Mouse (Mus musculus) left cerebral cortex, postnatal 14 days (tissue): Measurements from ENCODE around the gene Rpp38. TPM values are rescaled to one million over a fixed set of nuclear protein-coding genes. Genes with fewer than 3 reads are reported as not detected.

ENCODE experiments used
- DNase-seq, 2 experiments: peaks; one replicate each; pipeline ENCODE4 v3.0.0; 2021 to 2022; ENCODE audit warnings: low spot score in 2 of 2, mixed read lengths in 1 of 2
- intact Hi-C: fragments of 180-260 bp; cut with DNase I; formaldehyde crosslinking; loops from one replicate; pipeline ENCODE4 v1.15.1; 2025
- total RNA-seq, 2 experiments: library from RNA; stranded (reverse); gene quantifications; 2 replicates each; pipeline ENCODE4 v1.2.3; 2021

Gene Rpp38
- total RNA-seq, 2 experiments from 2014 or later, result 7.9 to 8.4 TPM

GRCm38 (mm10) chr2:3295826-3296225, 36.6 kb downstream of the Rpp38 start:
- no peak for DNase-seq
- intact Hi-C loops, result no loop called here

- intact Hi-C loops, result no loop called here
- no peak for DNase-seq
These were observed 40.3 kb downstream of the Rpp38 start for GRCm38 (mm10) chr2:3292170-3292569.

GRCm38 (mm10) chr2:3289581-3289980, 42.9 kb downstream of the Rpp38 start:
- no peak for DNase-seq
- intact Hi-C loops, result no loop called here

GRCm38 (mm10) chr2:3286243-3286642, 46.2 kb downstream of the Rpp38 start:
- no peak for DNase-seq
- intact Hi-C loops, result no loop called here

- intact Hi-C loops, result loop anchor here (2.0 kb wide), 1 partner anchor 47 kb away; the partner anchor contains the start of gene Rpp38
- DNase-seq, result no peak
These were observed 46.7 kb downstream of the Rpp38 start for GRCm38 (mm10) chr2:3285709-3286108.

- intact Hi-C loops, result loop anchor here (2.0 kb wide), 1 partner anchor 48 kb away; the partner anchor contains the start of gene Rpp38
- DNase-seq, result peak in 1 of 2 experiments; percentile 15
These were observed 47.3 kb downstream of the Rpp38 start for GRCm38 (mm10) chr2:3285181-3285530.

GRCm38 (mm10) chr2:3284473-3285180, 47.8 kb downstream of the Rpp38 start:
- intact Hi-C loops, result loop anchor here (2.0 to 5.0 kb wide), 2 partner anchors 48 to 167 kb away; partner anchors contain the start of gene Rpp38
- DNase-seq, result peak; percentile 54 to 60

GRCm38 (mm10) chr2:3283602-3284472, 48.6 kb downstream of the Rpp38 start, which contains the start of gene Nmt2:
Gene Nmt2, plus strand, starts transcription at chr2:3284212.
- intact Hi-C loops, result loop anchor here (2.0 to 5.0 kb wide), 2 partner anchors 49 to 167 kb away; partner anchors contain the start of gene Rpp38

GRCm38 (mm10) chr2:3282866-3283601, 49.4 kb downstream of the Rpp38 start:
- intact Hi-C loops, result loop anchor here (5.0 kb wide), 1 partner anchor 166 kb away; no protein-coding TSS in a partner anchor
- no peak for DNase-seq

More at GRCm38 (mm10) chr2:3283602-3284472, 48.6 kb downstream of the Rpp38 start, which contains the start of gene Nmt2:
- peak; percentile 98 to 99 for DNase-seq

GRCm38 (mm10) chr2:3281311-3281710, 51.1 kb downstream of the Rpp38 start:
- DNase-seq, result no peak
- intact Hi-C loops, result loop anchor here (5.0 kb wide), 1 partner anchor 164 kb away; no protein-coding TSS in a partner anchor

Other genes with a start within 250 kb of the Rpp38 start
- 10 to 100 TPM; 58.4 to 58.7 TPM for gene Fam171a1, start 218.4 kb downstream of the Rpp38 start, total RNA-seq
- gene Nmt2, start 48.4 kb downstream of the Rpp38 start, total RNA-seq, result 10 to 100 TPM; 78.6 to 80.2 TPM
- gene Acbd7, start 3.5 kb upstream of the Rpp38 start, total RNA-seq, result 1 to 10 TPM in 1 of 2 experiments, not detected in 1; 1.2 TPM
- gene Olah, start 64.6 kb upstream of the Rpp38 start, total RNA-seq, result not detected
- gene Meig1, start 90.0 kb upstream of the Rpp38 start, total RNA-seq, result 1 to 10 TPM; 2.0 to 3.6 TPM
- 10 to 100 TPM; 10.1 to 10.8 TPM for gene Dclre1c, start 91.5 kb upstream of the Rpp38 start, total RNA-seq
- 1 to 10 TPM; 3.1 to 3.2 TPM for gene Suv39h2, start 142.4 kb upstream of the Rpp38 start, total RNA-seq
- gene Gm45902, start 180.1 kb upstream of the Rpp38 start, total RNA-seq, result 1 to 10 TPM; 5.6 to 5.7 TPM
- gene Hspa14, start 180.2 kb upstream of the Rpp38 start, total RNA-seq, result 10 to 100 TPM; 42.6 to 43.3 TPM
- 1 to 10 TPM in 1 of 2 experiments, under 1 TPM in 1; 0.55 to 1.2 TPM for gene Cdnf, start 180.4 kb upstream of the Rpp38 start, total RNA-seq
- 10 to 100 TPM in 1 of 2 experiments, 1 to 10 TPM in 1; 9.3 to 10.5 TPM for gene Fam107b, start 237.8 kb upstream of the Rpp38 start, total RNA-seq